ENCODE assay signal across 13 mouse cellular contexts in the genomic region with DNA sequence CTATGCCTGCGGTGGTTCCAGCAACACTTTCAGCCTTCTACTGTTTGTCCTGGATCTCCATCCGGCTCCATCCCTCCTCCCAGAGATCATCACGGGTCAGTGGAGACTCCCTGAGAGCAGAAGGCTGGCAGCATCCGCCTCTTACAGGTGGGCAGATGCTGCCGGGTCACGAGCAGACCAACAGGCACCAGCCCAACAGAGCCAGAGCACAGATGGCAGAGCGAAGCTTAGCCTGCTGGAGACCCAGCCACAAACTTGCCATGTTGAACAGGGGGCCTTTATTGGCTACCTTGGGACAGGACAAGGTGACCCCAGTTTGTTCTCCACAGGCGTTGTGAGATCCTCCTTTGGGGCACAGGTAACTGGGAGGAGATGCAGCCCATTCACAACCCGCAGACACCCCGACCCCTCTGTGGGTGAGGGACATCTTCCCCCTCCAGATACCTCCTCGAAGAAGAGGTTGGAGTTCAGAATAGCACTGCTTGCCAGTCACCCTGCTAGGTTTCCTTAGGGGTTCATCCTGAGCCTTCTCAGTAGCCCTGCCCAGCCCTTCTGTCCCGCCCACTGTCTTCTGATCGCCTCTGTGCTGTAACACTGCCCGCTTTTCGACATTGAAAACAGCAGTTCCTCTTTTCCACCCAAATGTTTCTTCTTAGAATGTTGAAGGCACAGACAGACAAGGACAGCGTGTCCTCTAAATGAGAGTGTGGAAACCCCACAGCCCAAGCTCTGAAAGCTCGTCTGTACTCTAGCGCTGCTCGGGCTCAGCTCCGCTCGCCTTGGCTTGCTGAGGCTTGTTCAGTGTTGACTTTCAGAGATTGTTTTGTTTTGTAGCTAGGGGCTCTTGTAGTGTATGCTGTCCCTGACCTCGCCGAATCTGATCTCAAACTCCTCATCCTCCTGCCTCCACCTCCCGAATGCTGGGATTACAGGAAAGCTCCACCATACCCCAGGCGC. TPM values are rescaled to one million over a fixed set of nuclear protein-coding genes. Genes with fewer than 3 reads are reported as not detected.
DNase-seq lines count a peak whose midpoint lies in the region; ATAC-seq and TF ChIP-seq lines count a peak whose summit lies in the region.
"Had no signal": no experiment of that assay in that cellular context is flagged by ENCODE, and none has a peak within 500 bp of the region (broad histone marks: within the 10 kb centered on the region; RNA-seq: fewer than 3 reads in every experiment).

No protein-coding gene starts in this region.

- no peak overlapping the region for H3K9ac ChIP-seq in liver, embryonic 15.5 days
- no peak overlapping the region for H3K9ac ChIP-seq in liver, embryonic 12.5 days
- 0 out of 2 replicates have a peak overlapping the region, but pooled peaks have one; percentile 8 for H3K9ac ChIP-seq in limb, embryonic 12.5 days (replicated peaks)

- no peak overlapping the region for H3K4me3 ChIP-seq in liver, embryonic 15.5 days (replicated peaks)
- H3K4me3 ChIP-seq in liver, embryonic 12.5 days = no peak overlapping the region
- H3K4me3 ChIP-seq in G1E (ENCODE audit: low read depth, low read length) = no peak overlapping the region; the same call in 1 of the 2 replicates
- H3K4me3 ChIP-seq in cerebellum, adult 2 months (replicated peaks; ENCODE audit: insufficient read depth, low read depth, low read length) = no peak overlapping the region
- no peak overlapping the region for H3K4me3 ChIP-seq in limb, embryonic 12.5 days (replicated peaks)
- H3K4me3 ChIP-seq: forebrain, embryonic 13.5 days had no signal

- 62% methylated on average over 25 of the region's 25 CpGs for WGBS in liver, embryonic 15.5 days (ENCODE audit: insufficient replicate concordance)
- 76% methylated on average over 25 of the region's 25 CpGs for WGBS in liver, embryonic 12.5 days (ENCODE audit: insufficient replicate concordance)
- 27% methylated on average over 25 of the region's 25 CpGs for WGBS in cerebellum, adult 2 months
- 80% methylated on average over 25 of the region's 25 CpGs for WGBS in limb, embryonic 12.5 days

- H3K9me3 ChIP-seq in liver, embryonic 15.5 days (replicated peaks) = no peaks in the 10 kb centered on the region
- H3K9me3 ChIP-seq in liver, embryonic 12.5 days (replicated peaks) = no peaks in the 10 kb centered on the region
- no peaks in the 10 kb centered on the region for H3K9me3 ChIP-seq in G1E (replicated peaks)
- H3K9me3 ChIP-seq in limb, embryonic 12.5 days = no peaks in the 10 kb centered on the region
- H3K9me3 ChIP-seq: forebrain, embryonic 13.5 days had no signal

- 0 out of 2 replicates have a peak, but pooled peaks have one; percentile 8 for ATAC-seq in liver, embryonic 15.5 days (ENCODE audit: insufficient read depth)
- ATAC-seq in liver, embryonic 12.5 days = no peak
- ATAC-seq in G1E (ENCODE audit: extremely low read depth, insufficient number of reproducible peaks, low FRiP score, poor library complexity, severe bottlenecking) = peak; percentile 45; the same call in 1 of the 2 replicates
- no peak for ATAC-seq in limb, embryonic 12.5 days (ENCODE audit: insufficient number of reproducible peaks, insufficient read depth, low FRiP score, low TSS enrichment, low read depth)
- ATAC-seq: forebrain, embryonic 13.5 days had no signal

- no peak for TF ChIP-seq POLR2A in cerebellum, adult 2 months (IDR thresholded peaks at IDR 0.05; ENCODE audit: borderline replicate concordance, insufficient read depth, low read length)

- no peak for DNase-seq in G1E (ENCODE audit: low spot score)
- DNase-seq in cerebellum, adult 2 months = peak; percentile 70 to 75
- DNase-seq in gastrocnemius, postnatal 4 days (ENCODE audit: low spot score in 2 of 2) = no peak
- DNase-seq in urinary bladder, postnatal 14 days (ENCODE audit: low spot score) = no peak
- DNase-seq: adrenal gland, postnatal 14 days; gastrocnemius, postnatal 10 days; kidney, postnatal 14 days; spleen, adult 18-20 months; thymus, adult 18-20 months had no signal

- peaks cover 19% of the 10 kb centered on the region for H3K4me1 ChIP-seq in liver, embryonic 15.5 days (replicated peaks)
- peaks cover 16% of the 10 kb centered on the region for H3K4me1 ChIP-seq in liver, embryonic 12.5 days
- H3K4me1 ChIP-seq in G1E (ENCODE audit: insufficient read depth, low read depth, low read length) = peaks cover 30% of the 10 kb centered on the region
- peaks cover 95% of the 10 kb centered on the region for H3K4me1 ChIP-seq in cerebellum, adult 2 months (ENCODE audit: control insufficient read depth, insufficient read depth, low read length)
- peaks cover 14% of the 10 kb centered on the region for H3K4me1 ChIP-seq in limb, embryonic 12.5 days (replicated peaks)

- no peak overlapping the region for H3K27ac ChIP-seq in liver, embryonic 15.5 days (replicated peaks)
- no peak overlapping the region for H3K27ac ChIP-seq in liver, embryonic 12.5 days
- H3K27ac ChIP-seq in cerebellum, adult 2 months (ENCODE audit: insufficient read depth, low read length) = peak overlapping the region; percentile 82
- no peak overlapping the region for H3K27ac ChIP-seq in limb, embryonic 12.5 days
- H3K27ac ChIP-seq: forebrain, embryonic 13.5 days had no signal

- no peak overlapping the region for H3K4me2 ChIP-seq in liver, embryonic 15.5 days
- no peak overlapping the region for H3K4me2 ChIP-seq in liver, embryonic 12.5 days
- H3K4me2 ChIP-seq in limb, embryonic 12.5 days = no peak overlapping the region
- H3K4me2 ChIP-seq: forebrain, embryonic 13.5 days had no signal

- peaks cover 13% of the 10 kb centered on the region; the same call in 1 of the 2 replicates for H3K36me3 ChIP-seq in liver, embryonic 15.5 days (replicated peaks)
- H3K36me3 ChIP-seq in liver, embryonic 12.5 days = peaks cover 44% of the 10 kb centered on the region
- peaks cover 100% of the 10 kb centered on the region for H3K36me3 ChIP-seq in G1E (replicated peaks)
- peaks cover 46% of the 10 kb centered on the region; the same call in 1 of the 2 replicates for H3K36me3 ChIP-seq in limb, embryonic 12.5 days

- TF ChIP-seq CTCF in G1E (IDR thresholded peaks at IDR 0.05; ENCODE audit: low read depth, low read length) = no peak
- no peak for TF ChIP-seq CTCF in cerebellum, adult 2 months (IDR thresholded peaks at IDR 0.05; ENCODE audit: borderline replicate concordance, insufficient read depth, low read depth, low read length)

- H3K27me3 ChIP-seq in liver, embryonic 15.5 days = no peaks in the 10 kb centered on the region
- no peaks in the 10 kb centered on the region for H3K27me3 ChIP-seq in liver, embryonic 12.5 days (replicated peaks)
- no peaks in the 10 kb centered on the region for H3K27me3 ChIP-seq in G1E (ENCODE audit: insufficient read depth, low read length)
- no peaks in the 10 kb centered on the region for H3K27me3 ChIP-seq in cerebellum, adult 2 months (ENCODE audit: control insufficient read depth, insufficient read depth, low read length)
- peaks cover 8% of the 10 kb centered on the region; the same call in 1 of the 2 replicates for H3K27me3 ChIP-seq in limb, embryonic 12.5 days
- H3K27me3 ChIP-seq: forebrain, embryonic 13.5 days had no signal

RNA-seq across cellular contexts. Expression of a gene that starts 21.4 kb away (rescaled TPM):
- 9.9 and 11.6 TPM in 2 replicates for polyA plus RNA-seq in liver, embryonic 15.5 days (2015; fragmentation: Nextera tagmentation; extraction: Ambion mirVana)
- polyA plus RNA-seq in liver, embryonic 12.5 days (2016; fragmentation: Nextera tagmentation; extraction: Ambion mirVana) = 12.8 and 12.9 TPM in 2 replicates
- 18.0 and 21.1 TPM in 2 replicates for total RNA-seq in G1E (2014; fragmentation: Nextera tagmentation)
- 26.5 and 38.3 TPM in 2 replicates for total RNA-seq in G1E (2017)
- polyA plus RNA-seq in G1E (2012) = 23.2 and 23.7 TPM in 2 replicates
- polyA plus RNA-seq in cerebellum, adult 2 months (2012; rRNA removed) = 30.8 and 37.5 TPM in 2 replicates
- polyA plus RNA-seq in limb, embryonic 12.5 days (2016; fragmentation: Nextera tagmentation; extraction: Ambion mirVana) = 17.8 and 23.6 TPM in 2 replicates
- total RNA-seq in gastrocnemius, postnatal 4 days (2021) = 10 to 100 TPM; 16.4 to 17.9 TPM

RNA-seq across cellular contexts. Expression of a gene that starts 21.8 kb away (rescaled TPM):
- 5.1 and 6.0 TPM in 2 replicates for polyA plus RNA-seq in liver, embryonic 15.5 days (2015; fragmentation: Nextera tagmentation; extraction: Ambion mirVana)
- 7.5 and 8.1 TPM in 2 replicates for polyA plus RNA-seq in liver, embryonic 12.5 days (2016; fragmentation: Nextera tagmentation; extraction: Ambion mirVana)
- total RNA-seq in G1E (2014; fragmentation: Nextera tagmentation) (14.7 and 17.3 TPM in 2 replicates), G1E (2017) (2.6 and 4.2 TPM in 2 replicates)
- polyA plus RNA-seq in G1E (2012) = 16.3 and 23.2 TPM in 2 replicates
- polyA plus RNA-seq in cerebellum, adult 2 months (2012; rRNA removed) = 12.5 and 13.3 TPM in 2 replicates
- 5.8 and 8.2 TPM in 2 replicates for polyA plus RNA-seq in limb, embryonic 12.5 days (2016; fragmentation: Nextera tagmentation; extraction: Ambion mirVana)
- total RNA-seq in gastrocnemius, postnatal 4 days (2021) = 1 to 10 TPM; 8.5 to 9.8 TPM

RNA-seq across cellular contexts. Expression of a gene that starts 45.9 kb away (rescaled TPM):
- 76.4 and 82.1 TPM in 2 replicates for polyA plus RNA-seq in liver, embryonic 15.5 days (2015; fragmentation: Nextera tagmentation; extraction: Ambion mirVana)
- polyA plus RNA-seq in liver, embryonic 12.5 days (2016; fragmentation: Nextera tagmentation; extraction: Ambion mirVana) = 74.5 and 75.7 TPM in 2 replicates
- total RNA-seq in G1E (2014; fragmentation: Nextera tagmentation) = 57.3 and 65.0 TPM in 2 replicates
- total RNA-seq in G1E (2017) = 91.5 and 94.5 TPM in 2 replicates
- polyA plus RNA-seq in G1E (2012) = 285 and 357 TPM in 2 replicates
- 87.2 and 87.9 TPM in 2 replicates for polyA plus RNA-seq in cerebellum, adult 2 months (2012; rRNA removed)
- 23.9 and 25.0 TPM in 2 replicates for polyA plus RNA-seq in limb, embryonic 12.5 days (2016; fragmentation: Nextera tagmentation; extraction: Ambion mirVana)
- 10 to 100 TPM; 10.9 to 12.4 TPM for total RNA-seq in gastrocnemius, postnatal 4 days (2021)

RNA-seq across cellular contexts. Expression of a gene that starts 58.0 kb away (rescaled TPM):
- polyA plus RNA-seq in liver, embryonic 15.5 days (2015; fragmentation: Nextera tagmentation; extraction: Ambion mirVana) = 0.05 TPM in 2 replicates
- 0.51 and 0.62 TPM in 2 replicates for polyA plus RNA-seq in liver, embryonic 12.5 days (2016; fragmentation: Nextera tagmentation; extraction: Ambion mirVana)
- total RNA-seq in G1E (2014; fragmentation: Nextera tagmentation) (0.53 TPM in 1 of 2 replicates, not detected in the other), G1E (2017) (0.06 TPM in 1 of 2 replicates, not detected in the other)
- not detected in 2 replicates for polyA plus RNA-seq in G1E (2012)
- 249 and 283 TPM in 2 replicates for polyA plus RNA-seq in cerebellum, adult 2 months (2012; rRNA removed)
- 0.09 and 0.21 TPM in 2 replicates for polyA plus RNA-seq in limb, embryonic 12.5 days (2016; fragmentation: Nextera tagmentation; extraction: Ambion mirVana)
- total RNA-seq in gastrocnemius, postnatal 4 days (2021) = not detected
- polyA plus RNA-seq: forebrain, embryonic 13.5 days had no signal

Comparison
In these comparisons a context has a peak if more than half of its experiments do, and no peak if none do; other contexts are left out.
1. ATAC-seq: peak in liver, embryonic 15.5 days (single experiment) and G1E (single experiment); none in liver, embryonic 12.5 days (single experiment) and limb, embryonic 12.5 days (single experiment).
2. DNase-seq: peak in cerebellum, adult 2 months (2 of 2); none in G1E (single experiment), gastrocnemius, postnatal 4 days (0 of 2) and urinary bladder, postnatal 14 days (single experiment).